Mouse (Mus musculus) gastrocnemius, postnatal 4 days (tissue): ENCODE data around the gene Tomm40. TPM values are rescaled to one million over a fixed set of nuclear protein-coding genes. Genes with fewer than 3 reads are reported as not detected.

Source experiments
- DNase-seq, 2 experiments: peaks; one replicate each; pipeline ENCODE4 v3.0.0; 2021 to 2022; ENCODE audit warnings: low spot score in 2 of 2, mixed read lengths in 2 of 2
- long read RNA-seq, 2 experiments: library from polyadenylated mRNA; stranded (forward); transcript quantifications; one replicate each; pipeline ENCODE4 v2.0.0; 2021
- total RNA-seq, 2 experiments: library from RNA; stranded (reverse); gene quantifications; 2 replicates each; pipeline ENCODE4 v1.2.3; 2021

The Tomm40 gene
- 10 to 100 TPM; 68.4 to 72.0 TPM for total RNA-seq
- long read RNA-seq, experiment 1, transcript Tomm40-202 (10 exons, 1,577 nt): major isoform, 147 of 175 reads
- long read RNA-seq, experiment 1, transcript Tomm40-201 (9 exons, 1,646 nt): minor isoform, 15 of 175 reads
- long read RNA-seq, experiment 1, partial matches to known transcripts: 5 of 175 reads
- long read RNA-seq, experiment 1, other reads (novel, unspliced or antisense): 8 of 175 reads
- long read RNA-seq, experiment 2, transcript Tomm40-201 (9 exons, 1,646 nt): minor isoform, 24 of 186 reads
- long read RNA-seq, experiment 2, transcript Tomm40-202 (10 exons, 1,577 nt): major isoform, 151 of 186 reads
- long read RNA-seq, experiment 2, partial matches to known transcripts: 2 of 186 reads
- long read RNA-seq, experiment 2, other reads (novel, unspliced or antisense): 9 of 186 reads

- DNase-seq: peak; percentile 90 to 98
Observed at GRCm38 (mm10) chr7:19715239-19716054, at the start of gene Tomm40. Tomm40 (minus strand) TSS chr7:19715438.

- no peak for DNase-seq
Observed at GRCm38 (mm10) chr7:19764581-19764980, 49.3 kb upstream of the Tomm40 start.

GRCm38 (mm10) chr7:19763829-19764477, 48.7 kb upstream of the Tomm40 start:
- DNase-seq: no peak

- no peak for DNase-seq
Observed at GRCm38 (mm10) chr7:19762283-19762682, 47.0 kb upstream of the Tomm40 start.

- DNase-seq: no peak
Observed at GRCm38 (mm10) chr7:19760021-19760420, 44.8 kb upstream of the Tomm40 start.

- DNase-seq: no peak
Observed at GRCm38 (mm10) chr7:19758623-19759022, 43.4 kb upstream of the Tomm40 start.

GRCm38 (mm10) chr7:19755851-19756786, 40.9 kb upstream of the Tomm40 start:
- peak in 1 of 2 experiments; percentile 41 for DNase-seq

- no peak for DNase-seq
Observed at GRCm38 (mm10) chr7:19755008-19755407, 39.8 kb upstream of the Tomm40 start.

GRCm38 (mm10) chr7:19754065-19754464, 38.8 kb upstream of the Tomm40 start:
- DNase-seq: no peak

GRCm38 (mm10) chr7:19753587-19753986, 38.3 kb upstream of the Tomm40 start:
- no peak for DNase-seq

- no peak for DNase-seq
Observed at GRCm38 (mm10) chr7:19752652-19753051, 37.4 kb upstream of the Tomm40 start.

GRCm38 (mm10) chr7:19751070-19751383, 35.8 kb upstream of the Tomm40 start:
- DNase-seq: no peak

GRCm38 (mm10) chr7:19750217-19751069, 35.2 kb upstream of the Tomm40 start, which contains the start of gene Nectin2:
Nectin2 (minus strand) TSS chr7:19750483.
- peak; percentile 81 to 88 for DNase-seq

GRCm38 (mm10) chr7:19749389-19750216, 34.4 kb upstream of the Tomm40 start:
- peak; percentile 95 to 97 for DNase-seq

GRCm38 (mm10) chr7:19748219-19749195, 33.3 kb upstream of the Tomm40 start:
- DNase-seq: no peak

GRCm38 (mm10) chr7:19747420-19748218, 32.4 kb upstream of the Tomm40 start:
- no peak for DNase-seq
